Mouse (Mus musculus) frontal cortex, adult 2 months (tissue): Measurements from ENCODE around the gene Adam8. TPM values are rescaled to one million over a fixed set of nuclear protein-coding genes. Genes with fewer than 3 reads are reported as not detected.

Source experiments
- DNase-seq, 2 experiments: peaks; one replicate each; pipeline ENCODE4 v3.0.0; 2022; ENCODE audit warnings: low spot score in 1 of 2; ENCODE audit errors: extremely low spot score in 1 of 2
- polyA plus RNA-seq: library from polyadenylated mRNA; depleted of rRNA; stranded (reverse); fragments of >200 nt; gene quantifications from 2 replicates; pipeline ENCODE4 v1.2.3, GENCODE M21; 2012; rRNA removed

Gene Adam8
- polyA plus RNA-seq, 1 experiment: 6.4 TPM

GRCm38 (mm10) chr7:139950283-139950971, 41.9 kb downstream of the Adam8 start:
- no peak for DNase-seq

GRCm38 (mm10) chr7:139949893-139950282, 42.5 kb downstream of the Adam8 start:
- no peak for DNase-seq

GRCm38 (mm10) chr7:139946032-139946431, 46.3 kb downstream of the Adam8 start:
- no peak for DNase-seq

GRCm38 (mm10) chr7:139945516-139945915, 46.8 kb downstream of the Adam8 start:
- DNase-seq: no peak

- DNase-seq: no peak
Observed at GRCm38 (mm10) chr7:139944291-139945240, 47.8 kb downstream of the Adam8 start.

- peak in 1 of 2 experiments; percentile 4 for DNase-seq
Observed at GRCm38 (mm10) chr7:139943674-139944281, 48.6 kb downstream of the Adam8 start, which contains the start of gene Utf1. TSS of gene Utf1 (plus strand) at chr7:139943789.

- no peak for DNase-seq
Observed at GRCm38 (mm10) chr7:139940476-139941209, 51.7 kb downstream of the Adam8 start.

GRCm38 (mm10) chr7:139937810-139938209, 54.6 kb downstream of the Adam8 start:
- DNase-seq: no peak

- DNase-seq: no peak
Observed at GRCm38 (mm10) chr7:139937138-139937537, 55.2 kb downstream of the Adam8 start.

GRCm38 (mm10) chr7:139936705-139937104, 55.7 kb downstream of the Adam8 start:
- no peak for DNase-seq

GRCm38 (mm10) chr7:139930732-139931131, 61.6 kb downstream of the Adam8 start:
- peak in 1 of 2 experiments; percentile 50 for DNase-seq

Other genes starting within 250 kb of the Adam8 start
- 34.4 and 34.7 TPM in 2 replicates for gene Adgra1, start 158.4 kb downstream of the Adam8 start, polyA plus RNA-seq
- gene Kndc1, start 97.9 kb downstream of the Adam8 start, polyA plus RNA-seq: 29.7 and 30.9 TPM in 2 replicates
- gene Utf1, start 48.8 kb downstream of the Adam8 start, polyA plus RNA-seq: 0.18 TPM in 1 of 2 replicates, not detected in the other
- gene 6430531B16Rik, start 13.8 kb downstream of the Adam8 start, polyA plus RNA-seq: 1.0 and 1.2 TPM in 2 replicates
- gene Zfp511, start 43.8 kb upstream of the Adam8 start, polyA plus RNA-seq: 67.6 and 71.5 TPM in 2 replicates
- gene Tubgcp2, start 44.1 kb upstream of the Adam8 start, polyA plus RNA-seq: 46.1 and 51.7 TPM in 2 replicates
- 0.17 and 0.28 TPM in 2 replicates for gene Msx3, start 56.5 kb upstream of the Adam8 start, polyA plus RNA-seq
- 468 and 504 TPM in 2 replicates for gene Caly, start 90.0 kb upstream of the Adam8 start, polyA plus RNA-seq
- gene Prap1, start 100.8 kb upstream of the Adam8 start, polyA plus RNA-seq: 4.0 and 10.0 TPM in 2 replicates
- gene Fuom, start 109.9 kb upstream of the Adam8 start, polyA plus RNA-seq: 87.3 and 98.1 TPM in 2 replicates
- 3.7 and 5.0 TPM in 2 replicates for gene Paox, start 123.2 kb upstream of the Adam8 start, polyA plus RNA-seq
- gene Echs1, start 123.9 kb upstream of the Adam8 start, polyA plus RNA-seq: 62.3 and 72.0 TPM in 2 replicates
- gene Mtg1, start 145.0 kb upstream of the Adam8 start, polyA plus RNA-seq: 41.5 and 43.0 TPM in 2 replicates
- 103 and 125 TPM in 2 replicates for gene Sprn, start 162.3 kb upstream of the Adam8 start, polyA plus RNA-seq
- not detected in 2 replicates for gene Olfr522, start 172.2 kb upstream of the Adam8 start, polyA plus RNA-seq
- gene Olfr523, start 180.7 kb upstream of the Adam8 start, polyA plus RNA-seq: 0.04 and 0.08 TPM in 2 replicates
- gene Olfr524, start 213.4 kb upstream of the Adam8 start, polyA plus RNA-seq: not detected in 2 replicates
- gene Cd163l1, start 225.7 kb upstream of the Adam8 start, polyA plus RNA-seq: 0.17 and 0.24 TPM in 2 replicates